7 mouse cellular contexts compared by ENCODE assay signal in genomic region chr2:5064247-5064646, GRCm38 (mm10). TPM values are rescaled to one million over a fixed set of nuclear protein-coding genes. Genes with fewer than 3 reads are reported as not detected.
DNase-seq lines count a peak whose midpoint lies in the region; ATAC-seq and TF ChIP-seq lines count a peak whose summit lies in the region.

No protein-coding gene starts in this region.

- H3K9ac ChIP-seq in lung, embryonic 14.5 days: no peak overlapping the region; the same call in 1 of the 2 replicates
- peak overlapping the region; percentile 56; the same call in 1 of the 2 replicates for H3K9ac ChIP-seq in neural tube, embryonic 15.5 days (replicated peaks)

- no peaks in the 10 kb centered on the region for H3K4me1 ChIP-seq in lung, embryonic 14.5 days (ENCODE audit: insufficient read depth)
- H3K4me1 ChIP-seq in erythroblast, embryonic 14.5 days (ENCODE audit: control insufficient read depth): peaks cover 58% of the 10 kb centered on the region
- H3K4me1 ChIP-seq in limb, embryonic 10.5 days: peaks cover 24% of the 10 kb centered on the region
- peaks cover 19% of the 10 kb centered on the region for H3K4me1 ChIP-seq in neural tube, embryonic 15.5 days

- peak; percentile 62; the same call in 1 of the 2 replicates for ATAC-seq in lung, embryonic 14.5 days (ENCODE audit: insufficient read depth)
- ATAC-seq in neural tube, embryonic 15.5 days (ENCODE audit: low FRiP score): peak; percentile 63

- no peak for DNase-seq in lung, embryonic 14.5 days
- DNase-seq in lung, postnatal 36 days: no peak
- DNase-seq in limb, embryonic 10.5 days (ENCODE audit: low spot score): no peak
- no peak for DNase-seq in Muller cell, postnatal 12 days (ENCODE audit: inconsistent ontology term)
- DNase-seq in kidney, postnatal 14 days: no peak

- TF ChIP-seq CTCF in lung, embryonic 14.5 days (IDR thresholded peaks at IDR 0.05; ENCODE audit: low read depth): no peak

- H3K4me2 ChIP-seq in lung, embryonic 14.5 days: peak overlapping the region; percentile 89
- H3K4me2 ChIP-seq in neural tube, embryonic 15.5 days: peak overlapping the region; percentile 84

- H3K36me3 ChIP-seq in lung, embryonic 14.5 days (ENCODE audit: insufficient read depth): no peaks in the 10 kb centered on the region
- peaks cover 21% of the 10 kb centered on the region for H3K36me3 ChIP-seq in erythroblast, embryonic 14.5 days (ENCODE audit: control insufficient read depth)
- H3K36me3 ChIP-seq in limb, embryonic 10.5 days: no peaks in the 10 kb centered on the region
- no peaks in the 10 kb centered on the region for H3K36me3 ChIP-seq in neural tube, embryonic 15.5 days

- no peaks in the 10 kb centered on the region for H3K9me3 ChIP-seq in lung, embryonic 14.5 days (ENCODE audit: low read depth, low read length)
- no peaks in the 10 kb centered on the region; the same call in 1 of the 2 replicates for H3K9me3 ChIP-seq in erythroblast, embryonic 14.5 days (ENCODE audit: control insufficient read depth, low read length)
- H3K9me3 ChIP-seq in limb, embryonic 10.5 days (replicated peaks): no peaks in the 10 kb centered on the region
- H3K9me3 ChIP-seq in neural tube, embryonic 15.5 days (replicated peaks): no peaks in the 10 kb centered on the region

- peak overlapping the region; percentile 57 for H3K4me3 ChIP-seq in lung, embryonic 14.5 days (ENCODE audit: low read depth, low read length)
- H3K4me3 ChIP-seq in erythroblast, embryonic 14.5 days (replicated peaks): peak overlapping the region; percentile 72
- H3K4me3 ChIP-seq in limb, embryonic 10.5 days: peak overlapping the region; percentile 72
- H3K4me3 ChIP-seq in neural tube, embryonic 15.5 days (replicated peaks): peak overlapping the region; percentile 64

- H3K27ac ChIP-seq in lung, embryonic 14.5 days (ENCODE audit: low read depth): no peak overlapping the region
- no peak overlapping the region for H3K27ac ChIP-seq in limb, embryonic 10.5 days
- no peak overlapping the region for H3K27ac ChIP-seq in neural tube, embryonic 15.5 days (replicated peaks)

- 0 out of 2 replicates have a peak, but pooled peaks cover 5% of the 10 kb centered on the region for H3K27me3 ChIP-seq in lung, embryonic 14.5 days (ENCODE audit: insufficient read depth, low read length)
- no peaks in the 10 kb centered on the region for H3K27me3 ChIP-seq in erythroblast, embryonic 14.5 days (ENCODE audit: control insufficient read depth)
- H3K27me3 ChIP-seq in limb, embryonic 10.5 days (ENCODE audit: low read depth, poor library complexity, severe bottlenecking): peaks cover 9% of the 10 kb centered on the region; the same call in 1 of the 2 replicates
- peaks cover 4% of the 10 kb centered on the region; the same call in 1 of the 2 replicates for H3K27me3 ChIP-seq in neural tube, embryonic 15.5 days (replicated peaks)

- 22% methylated on average over 4 of the region's 4 CpGs for WGBS in lung, embryonic 14.5 days
- 36% methylated on average over 4 of the region's 4 CpGs for WGBS in limb, embryonic 10.5 days
- 31% methylated on average over 4 of the region's 4 CpGs for WGBS in neural tube, embryonic 15.5 days

RNA-seq across cellular contexts. Expression of gene Optn, which starts 0.4 kb away (rescaled TPM):
- polyA plus RNA-seq in lung, embryonic 14.5 days (2014; fragmentation: Nextera tagmentation; extraction: Ambion mirVana): 5.8 and 6.5 TPM in 2 replicates
- polyA plus RNA-seq in erythroblast, embryonic 14.5 days (2012): 1.8 and 2.2 TPM in 2 replicates
- 7.1 and 7.8 TPM in 2 replicates for polyA plus RNA-seq in limb, embryonic 10.5 days (2016; fragmentation: Nextera tagmentation; extraction: Ambion mirVana)
- polyA plus RNA-seq in neural tube, embryonic 15.5 days (2015; fragmentation: Nextera tagmentation; extraction: Ambion mirVana): 18.9 and 20.1 TPM in 2 replicates

RNA-seq across cellular contexts. Expression of gene Mcm10, which starts 51.7 kb away (rescaled TPM):
- 50.3 and 52.3 TPM in 2 replicates for polyA plus RNA-seq in lung, embryonic 14.5 days (2014; fragmentation: Nextera tagmentation; extraction: Ambion mirVana)
- polyA plus RNA-seq in erythroblast, embryonic 14.5 days (2012): 2.0 and 3.5 TPM in 2 replicates
- 78.2 and 92.8 TPM in 2 replicates for polyA plus RNA-seq in limb, embryonic 10.5 days (2016; fragmentation: Nextera tagmentation; extraction: Ambion mirVana)
- 3.7 and 11.6 TPM in 2 replicates for polyA plus RNA-seq in neural tube, embryonic 15.5 days (2015; fragmentation: Nextera tagmentation; extraction: Ambion mirVana)
